Mouse (Mus musculus) right cerebral cortex, postnatal 4 days (tissue): Measurements from ENCODE around the gene Hs2st1.

Experiments
- DNase-seq: peaks from one replicate; pipeline ENCODE4 v3.0.0-alpha.2; 2022

Hs2st1 gene

GRCm38 (mm10) chr3:144584789-144585553 lies 15.0 kb upstream of the Hs2st1 start:
- no peak for DNase-seq

- DNase-seq = no peak
Observed at GRCm38 (mm10) chr3:144583789-144584188, 13.8 kb upstream of the Hs2st1 start.

GRCm38 (mm10) chr3:144582306-144582705 lies 12.3 kb upstream of the Hs2st1 start:
- no peak for DNase-seq

- no peak for DNase-seq
Observed at GRCm38 (mm10) chr3:144581842-144582241, 11.9 kb upstream of the Hs2st1 start.

- no peak for DNase-seq
Observed at GRCm38 (mm10) chr3:144580281-144580680, 10.3 kb upstream of the Hs2st1 start.

- no peak for DNase-seq
Observed at GRCm38 (mm10) chr3:144579796-144580195, 9.8 kb upstream of the Hs2st1 start.

- DNase-seq = no peak
Observed at GRCm38 (mm10) chr3:144578921-144579320, 8.9 kb upstream of the Hs2st1 start.

- DNase-seq = no peak
Observed at GRCm38 (mm10) chr3:144577366-144578340, 7.7 kb upstream of the Hs2st1 start.

GRCm38 (mm10) chr3:144574256-144574655 lies 4.3 kb upstream of the Hs2st1 start:
- no peak for DNase-seq

- peak; percentile 78 for DNase-seq
Observed at GRCm38 (mm10) chr3:144570816-144571487, 971 bp upstream of the Hs2st1 start.

GRCm38 (mm10) chr3:144569401-144569971 lies 495 bp downstream of the Hs2st1 start:
- no peak for DNase-seq

GRCm38 (mm10) chr3:144568861-144569361 lies 1.1 kb downstream of the Hs2st1 start:
- DNase-seq = no peak

- no peak for DNase-seq
Observed at GRCm38 (mm10) chr3:144565212-144565611, 4.8 kb downstream of the Hs2st1 start.

GRCm38 (mm10) chr3:144563916-144564315 lies 6.1 kb downstream of the Hs2st1 start:
- DNase-seq = no peak

GRCm38 (mm10) chr3:144561511-144562250 lies 8.3 kb downstream of the Hs2st1 start:
- no peak for DNase-seq

GRCm38 (mm10) chr3:144558274-144558673 lies 11.7 kb downstream of the Hs2st1 start:
- DNase-seq = no peak

- no peak for DNase-seq
Observed at GRCm38 (mm10) chr3:144556625-144557324, 13.2 kb downstream of the Hs2st1 start.

- no peak for DNase-seq
Observed at GRCm38 (mm10) chr3:144555144-144555543, 14.8 kb downstream of the Hs2st1 start.

GRCm38 (mm10) chr3:144554503-144554902 lies 15.5 kb downstream of the Hs2st1 start:
- no peak for DNase-seq

GRCm38 (mm10) chr3:144553942-144554341 lies 16.0 kb downstream of the Hs2st1 start:
- DNase-seq = no peak

GRCm38 (mm10) chr3:144551416-144551815 lies 18.6 kb downstream of the Hs2st1 start:
- DNase-seq = no peak
